In the genomic region with DNA sequence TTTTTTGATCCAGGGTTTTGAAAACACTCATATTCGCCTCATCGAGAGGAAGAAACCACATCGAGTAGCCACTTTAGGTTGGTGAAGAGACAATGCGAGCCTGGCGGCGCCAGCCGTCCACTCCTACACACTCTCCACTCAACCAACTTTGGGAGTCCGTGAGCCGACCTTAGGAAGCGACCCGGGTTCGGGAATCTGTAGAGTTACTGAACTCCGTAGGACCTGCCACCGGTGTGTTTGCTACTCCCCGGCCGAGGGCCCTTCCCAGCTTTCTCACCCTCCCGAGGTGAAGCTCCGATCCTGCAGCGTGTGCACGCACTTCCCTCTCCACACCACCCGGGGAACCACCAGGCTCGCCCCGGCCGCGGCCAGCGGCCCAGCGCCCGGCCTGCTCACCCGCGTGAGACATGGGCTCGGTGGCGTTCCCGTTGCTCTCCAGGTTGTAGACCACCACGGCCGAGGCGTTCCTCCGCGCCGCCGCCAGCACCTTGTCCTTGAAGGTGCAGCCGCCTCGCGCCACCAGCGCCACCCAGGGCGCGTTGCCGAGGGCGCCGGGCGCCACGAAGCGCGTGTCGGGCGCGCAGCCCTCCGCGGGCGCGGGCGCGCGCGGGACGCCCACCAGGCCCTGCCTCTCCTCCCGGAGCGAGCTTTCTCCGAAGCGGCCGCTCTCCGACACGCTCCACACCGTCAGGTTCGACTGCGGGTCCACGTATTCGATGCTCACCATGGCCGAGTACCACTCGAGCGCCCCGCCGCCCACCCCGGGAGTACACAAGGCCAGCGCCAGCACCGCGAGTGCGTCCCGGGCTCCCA, we compare ENCODE assay signal across 8 mouse cellular contexts. TPM values are rescaled to one million over a fixed set of nuclear protein-coding genes. Genes with fewer than 3 reads are reported as not detected.
DNase-seq lines count a peak whose midpoint lies in the region; ATAC-seq and TF ChIP-seq lines count a peak whose summit lies in the region.

No protein-coding gene starts in this region.

- no peaks in the 10 kb centered on the region for H3K36me3 ChIP-seq in liver, embryonic 14.5 days (replicated peaks; ENCODE audit: control insufficient read depth, insufficient read depth, low read depth)
- H3K36me3 ChIP-seq in myocyte (ENCODE audit: control insufficient read depth, insufficient read depth), result no peaks in the 10 kb centered on the region
- no peaks in the 10 kb centered on the region for H3K36me3 ChIP-seq in stomach, embryonic 16.5 days (ENCODE audit: control insufficient read depth, insufficient read depth, low read length)

- H3K4me1 ChIP-seq in cerebellum, adult 2 months (ENCODE audit: control insufficient read depth, insufficient read depth, low read length), result peaks cover 4% of the 10 kb centered on the region; the same call in 1 of the 2 replicates
- H3K4me1 ChIP-seq in liver, embryonic 14.5 days (replicated peaks; ENCODE audit: control insufficient read depth in 2 of 2, insufficient read depth in 2 of 2, low read length in 1 of 2), result peaks cover 14 to 20% of the 10 kb centered on the region in 2 experiments
- H3K4me1 ChIP-seq in stomach, embryonic 16.5 days (ENCODE audit: control insufficient read depth, insufficient read depth, low read length), result peaks cover 15% of the 10 kb centered on the region

- no peak for TF ChIP-seq CTCF in cerebellum, adult 2 months (IDR thresholded peaks at IDR 0.05; ENCODE audit: borderline replicate concordance, insufficient read depth, low read depth, low read length)
- no peak for TF ChIP-seq CTCF in liver, embryonic 14.5 days (IDR thresholded peaks at IDR 0.05; ENCODE audit: low read depth)

- peak overlapping the region; percentile 86 for H3K4me2 ChIP-seq in liver, embryonic 14.5 days (ENCODE audit: low read depth)
- peak overlapping the region; percentile 80 for H3K4me2 ChIP-seq in myocyte (ENCODE audit: low read depth)
- H3K4me2 ChIP-seq in stomach, embryonic 16.5 days (ENCODE audit: low read depth, low read length), result peak overlapping the region; percentile 67

- H3K27me3 ChIP-seq in cerebellum, adult 2 months (ENCODE audit: control insufficient read depth, insufficient read depth, low read length), result no peaks in the 10 kb centered on the region
- no peaks in the 10 kb centered on the region for H3K27me3 ChIP-seq in liver, embryonic 14.5 days (ENCODE audit: control insufficient read depth, insufficient read depth, low read length)
- no peaks in the 10 kb centered on the region for H3K27me3 ChIP-seq in myocyte (ENCODE audit: control insufficient read depth, insufficient read depth, insufficient read length)
- H3K27me3 ChIP-seq in stomach, embryonic 16.5 days (ENCODE audit: control insufficient read depth, insufficient read depth, low read length), result no peaks in the 10 kb centered on the region

- TF ChIP-seq EP300 in liver, embryonic 14.5 days (IDR thresholded peaks at IDR 0.05; ENCODE audit: low read depth), result no peak

- no peaks in the 10 kb centered on the region for H3K9me3 ChIP-seq in liver, embryonic 14.5 days (ENCODE audit: control insufficient read depth, low read length)
- no peaks in the 10 kb centered on the region for H3K9me3 ChIP-seq in stomach, embryonic 16.5 days (replicated peaks; ENCODE audit: control insufficient read depth, low read length)

- H3K27ac ChIP-seq in cerebellum, adult 2 months (ENCODE audit: insufficient read depth, low read length), result peak overlapping the region; percentile 44
- H3K27ac ChIP-seq in liver, embryonic 14.5 days, result peak overlapping the region; percentile 45
- H3K27ac ChIP-seq in stomach, embryonic 16.5 days (ENCODE audit: low read length), result peak overlapping the region; percentile 99

- peak overlapping the region; percentile 92 for H3ac ChIP-seq in myocyte (ENCODE audit: control insufficient read depth, insufficient read length)

- peaks cover 43% of the 10 kb centered on the region for H3K79me2 ChIP-seq in myocyte (ENCODE audit: control insufficient read depth, insufficient read depth)

- no peak for TF ChIP-seq POLR2A in cerebellum, adult 2 months (IDR thresholded peaks at IDR 0.05; ENCODE audit: borderline replicate concordance, insufficient read depth, low read length)
- TF ChIP-seq POLR2A in myocyte (IDR thresholded peaks at IDR 0.05; ENCODE audit: insufficient read length, low read depth), result no peak

- ATAC-seq in liver, embryonic 14.5 days (ENCODE audit: insufficient read depth), result peak; percentile 65
- ATAC-seq in stomach, embryonic 16.5 days (ENCODE audit: insufficient read depth, low FRiP score), result peak; percentile 68

- H3K9ac ChIP-seq in liver, embryonic 14.5 days (replicated peaks), result peak overlapping the region; percentile 74
- peak overlapping the region; percentile 98 for H3K9ac ChIP-seq in stomach, embryonic 16.5 days (ENCODE audit: low read length)

- peak overlapping the region; percentile 76 for H3K4me3 ChIP-seq in cerebellum, adult 2 months (replicated peaks; ENCODE audit: insufficient read depth, low read depth, low read length)
- H3K4me3 ChIP-seq in liver, embryonic 14.5 days (ENCODE audit: insufficient read depth in 1 of 2, low read depth in 2 of 2, low read length in 2 of 2), result peak overlapping the region; percentile 76 to 88
- H3K4me3 ChIP-seq in myocyte, result peak overlapping the region; percentile 78
- H3K4me3 ChIP-seq in stomach, embryonic 16.5 days (replicated peaks; ENCODE audit: low read length), result peak overlapping the region; percentile 95

- WGBS in cerebellum, adult 2 months, result under 1% methylated on average over 87 of the region's 88 CpGs
- WGBS in liver, embryonic 14.5 days (ENCODE audit: insufficient replicate concordance), result under 1% methylated on average over 88 of the region's 88 CpGs
- under 1% methylated on average over 87 of the region's 88 CpGs for WGBS in stomach, embryonic 16.5 days

- DNase-seq in cerebellum, adult 2 months, result peak in 1 of 2 experiments; percentile 69
- no peak for DNase-seq in cerebellum, adult 11-12 months
- peak; percentile 50 for DNase-seq in embryo, embryonic 11.5 days (ENCODE audit: low read depth, low spot score)
- peak; percentile 40 to 71 for DNase-seq in gastrocnemius, postnatal 4 days (ENCODE audit: low spot score in 2 of 2)
- peak; percentile 73 for DNase-seq in kidney, adult 18-20 months
- peak; percentile 13 to 32 (median 14) for DNase-seq in liver, embryonic 14.5 days (ENCODE audit: low read depth in 3 of 3, low spot score in 3 of 3)

TF ChIP-seq in myocyte, 11 proteins besides CTCF, POLR2A, EP300 and RAD21:
- peak in 1 of 3 experiments; percentile 3 for TF ChIP-seq MYOG (IDR thresholded peaks at IDR 0.05; ENCODE audit: control insufficient read depth in 1 of 3, insufficient read depth in 1 of 3, insufficient read length in 2 of 3, low read depth in 2 of 3)
- TF ChIP-seq CEBPB (IDR thresholded peaks at IDR 0.05; ENCODE audit: insufficient read depth, poor library complexity, severe bottlenecking), result no peak
- peak in 1 of 3 experiments; percentile 11 for TF ChIP-seq MYOD1 (IDR thresholded peaks at IDR 0.05; ENCODE audit: control insufficient read depth in 1 of 3, insufficient read length in 2 of 3, low read depth in 2 of 3)
- no peak for TF ChIP-seq TCF12 (IDR thresholded peaks at IDR 0.05; ENCODE audit: insufficient read depth, poor library complexity, severe bottlenecking)

RNA-seq across cellular contexts. Expression of a gene that starts 0.6 kb away (rescaled TPM):
- polyA plus RNA-seq in cerebellum, adult 2 months (2012; rRNA removed), result 22.3 and 26.3 TPM in 2 replicates
- 10 to 100 TPM; 12.6 to 14.2 TPM for total RNA-seq in gastrocnemius, postnatal 4 days (2021)
- 10.3 and 15.4 TPM in 2 replicates for polyA plus RNA-seq in liver, embryonic 14.5 days (2012; rRNA removed)
- polyA plus RNA-seq in liver, embryonic 14.5 days (2014; fragmentation: Nextera tagmentation; extraction: Ambion mirVana), result 12.1 and 12.5 TPM in 2 replicates
- polyA plus RNA-seq in myocyte (2012; fragmentation: generic; extraction: Trizol), result 17.9 TPM
- polyA plus RNA-seq in stomach, embryonic 16.5 days (2015; fragmentation: Nextera tagmentation; extraction: Ambion mirVana), result 19.8 and 21.2 TPM in 2 replicates

RNA-seq across cellular contexts. Expression of a gene that starts 41.8 kb away (rescaled TPM):
- polyA plus RNA-seq in cerebellum, adult 2 months (2012; rRNA removed), result 21.0 and 23.1 TPM in 2 replicates
- 10 to 100 TPM; 20.0 to 21.8 TPM for total RNA-seq in gastrocnemius, postnatal 4 days (2021)
- polyA plus RNA-seq in liver, embryonic 14.5 days (2012; rRNA removed), result 7.1 and 8.0 TPM in 2 replicates
- polyA plus RNA-seq in liver, embryonic 14.5 days (2014; fragmentation: Nextera tagmentation; extraction: Ambion mirVana), result 9.6 and 10.0 TPM in 2 replicates
- polyA plus RNA-seq in myocyte (2012; fragmentation: generic; extraction: Trizol), result 16.8 TPM
- polyA plus RNA-seq in stomach, embryonic 16.5 days (2015; fragmentation: Nextera tagmentation; extraction: Ambion mirVana), result 8.1 and 10.5 TPM in 2 replicates

Comparison
In these comparisons a context has a peak if more than half of its experiments do, and no peak if none do; other contexts are left out.
1. H3K27ac ChIP-seq: peak in every context shown above with its lines; median percentile 99 in stomach, embryonic 16.5 days; 45 in liver, embryonic 14.5 days; 44 in cerebellum, adult 2 months.